Mouse (Mus musculus): Measurements from ENCODE around the gene Tmem45a.

DNA sequence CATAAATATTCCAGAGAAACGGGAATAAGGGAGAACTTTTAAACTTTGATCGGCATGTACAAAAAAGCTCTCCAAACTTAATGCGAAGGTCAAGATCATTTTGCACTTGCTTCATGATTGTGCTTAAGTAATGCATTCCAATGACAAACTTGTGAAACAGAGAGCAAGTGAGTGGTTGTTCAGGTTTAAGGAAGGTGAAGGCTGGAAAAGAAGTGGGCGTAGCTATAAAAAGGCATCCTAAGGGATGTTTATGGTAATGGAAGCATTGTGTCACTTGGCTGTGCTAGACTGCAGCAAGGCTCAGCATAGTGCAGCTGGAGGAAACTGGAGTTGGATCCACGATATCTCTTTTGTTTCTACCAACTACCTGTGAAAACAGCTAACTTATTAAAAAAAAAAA, 5.6 kb upstream of the Tmem45a start:
- no peak for TF ChIP-seq POLR2A (IDR thresholded peaks at IDR 0.05; ENCODE audit: control insufficient read depth, extremely low read depth, insufficient read depth, low read length, poor library complexity)
- no peak for TF ChIP-seq CTCF (IDR thresholded peaks at IDR 0.05; ENCODE audit: borderline replicate concordance, control insufficient read depth, extremely low read depth, insufficient read depth, low read length, poor library complexity)

All from thymus, adult 2 months (tissue).